Mouse (Mus musculus) bone marrow macrophage, adult 2 months (primary cell): Measurements from ENCODE around the gene Parl.

Source experiments
- CTCF ChIP-seq: IDR thresholded peaks from 2 replicates; pipeline ENCODE4 v1.5.1; 2012; ENCODE audit warnings: low read depth, mild to moderate bottlenecking, low read length, moderate library complexity
- POLR2A ChIP-seq: IDR thresholded peaks from 2 replicates; pipeline ENCODE4 v1.6.1; 2012; ENCODE audit warnings: mild to moderate bottlenecking, low read depth, low read length, borderline replicate concordance

- TF ChIP-seq POLR2A (no peak), CTCF (no peak)
Observed at GRCm38 (mm10) chr16:20279395-20279794, 22.8 kb downstream of the Parl start.
